Mouse (Mus musculus): ENCODE measurements around the gene Chd2.

The Chd2 gene

GRCm38 (mm10) chr7:73422223-73423113 is 119.2 kb downstream of the Chd2 start:
- in situ Hi-C loops (cut with MboI, MseI), result loop anchor here (5.0 kb wide), 1 partner anchor 1030 kb away; no protein-coding TSS in a partner anchor

GRCm38 (mm10) chr7:73421278-73422015 is 120.2 kb downstream of the Chd2 start:
- in situ Hi-C loops (cut with MboI, MseI), result loop anchor here (5.0 kb wide), 1 partner anchor 1029 kb away; no protein-coding TSS in a partner anchor

- in situ Hi-C loops (cut with MboI, MseI), result loop anchor here (5.0 kb wide), 1 partner anchor 1029 kb away; no protein-coding TSS in a partner anchor
Measured at GRCm38 (mm10) chr7:73420827-73421226, 120.8 kb downstream of the Chd2 start.

- in situ Hi-C loops (cut with MboI, MseI), result no loop called here
Measured at GRCm38 (mm10) chr7:73419375-73419774, 122.3 kb downstream of the Chd2 start.

- in situ Hi-C loops (cut with MboI, MseI), result no loop called here
Measured at GRCm38 (mm10) chr7:73414192-73414591, 127.4 kb downstream of the Chd2 start.

GRCm38 (mm10) chr7:73412419-73412818 is 129.2 kb downstream of the Chd2 start:
- in situ Hi-C loops (cut with MboI, MseI), result no loop called here

GRCm38 (mm10) chr7:73411986-73412385 is 129.6 kb downstream of the Chd2 start:
- in situ Hi-C loops (cut with MboI, MseI), result no loop called here

- in situ Hi-C loops (cut with MboI, MseI), result no loop called here
Measured at GRCm38 (mm10) chr7:73411523-73411922, 130.1 kb downstream of the Chd2 start.

- in situ Hi-C loops (cut with MboI, MseI), result no loop called here
Measured at GRCm38 (mm10) chr7:73405550-73405949, 136.1 kb downstream of the Chd2 start.

GRCm38 (mm10) chr7:73403538-73403937 is 138.1 kb downstream of the Chd2 start:
- in situ Hi-C loops (cut with MboI, MseI), result no loop called here

GRCm38 (mm10) chr7:73402671-73403070 is 139.0 kb downstream of the Chd2 start:
- in situ Hi-C loops (cut with MboI, MseI), result no loop called here

GRCm38 (mm10) chr7:73402106-73402505 is 139.5 kb downstream of the Chd2 start:
- in situ Hi-C loops (cut with MboI, MseI), result no loop called here

- in situ Hi-C loops (cut with MboI, MseI), result no loop called here
Measured at GRCm38 (mm10) chr7:73400051-73400916, 141.3 kb downstream of the Chd2 start.

- in situ Hi-C loops (cut with MboI, MseI), result loop anchor here in 1 of 2 experiments (10.0 to 25.0 kb wide), 2 partner anchors 1005 to 1187 kb away; no protein-coding TSS in a partner anchor
Measured at GRCm38 (mm10) chr7:73399501-73400044, 142.1 kb downstream of the Chd2 start.

GRCm38 (mm10) chr7:73398806-73399442 is 142.7 kb downstream of the Chd2 start:
- in situ Hi-C loops (cut with MboI, MseI), result loop anchor here in 1 of 2 experiments (10.0 to 25.0 kb wide), 2 partner anchors 1004 to 1187 kb away; no protein-coding TSS in a partner anchor

- in situ Hi-C loops (cut with MboI, MseI), result loop anchor here in 1 of 2 experiments (10.0 to 25.0 kb wide), 2 partner anchors 1004 to 1186 kb away; no protein-coding TSS in a partner anchor
Measured at GRCm38 (mm10) chr7:73398319-73398718, 143.3 kb downstream of the Chd2 start.

GRCm38 (mm10) chr7:73394013-73394409 is 147.6 kb downstream of the Chd2 start:
- in situ Hi-C loops (cut with MboI, MseI), result loop anchor here in 1 of 2 experiments (10.0 to 25.0 kb wide), 2 partner anchors 999 to 1182 kb away; no protein-coding TSS in a partner anchor

GRCm38 (mm10) chr7:73393307-73394012 is 148.2 kb downstream of the Chd2 start:
- in situ Hi-C loops (cut with MboI, MseI), result loop anchor here in 1 of 2 experiments (10.0 to 25.0 kb wide), 2 partner anchors 999 to 1181 kb away; no protein-coding TSS in a partner anchor

GRCm38 (mm10) chr7:73392359-73392758 is 149.3 kb downstream of the Chd2 start:
- in situ Hi-C loops (cut with MboI, MseI), result loop anchor here in 1 of 2 experiments (10.0 to 25.0 kb wide), 2 partner anchors 998 to 1180 kb away; no protein-coding TSS in a partner anchor

Data from T-helper 17 cell (primary cell).